Mouse (Mus musculus): ENCODE measurements around the gene AC124502.3. TPM values are rescaled to one million over a fixed set of nuclear protein-coding genes. Genes with fewer than 3 reads are reported as not detected.
A peak's percentile ranks its signal among the peaks of the same experiment; 100 is the strongest.
"Not testable (repeated sequence)": the region's sequence is repeated elsewhere in the genome, so short reads cannot be mapped to it uniquely, and the experiment has no call there.

Gene AC124502.3
- polyA plus RNA-seq, 1 experiment from 2014 or later = 2.1 TPM

DNA sequence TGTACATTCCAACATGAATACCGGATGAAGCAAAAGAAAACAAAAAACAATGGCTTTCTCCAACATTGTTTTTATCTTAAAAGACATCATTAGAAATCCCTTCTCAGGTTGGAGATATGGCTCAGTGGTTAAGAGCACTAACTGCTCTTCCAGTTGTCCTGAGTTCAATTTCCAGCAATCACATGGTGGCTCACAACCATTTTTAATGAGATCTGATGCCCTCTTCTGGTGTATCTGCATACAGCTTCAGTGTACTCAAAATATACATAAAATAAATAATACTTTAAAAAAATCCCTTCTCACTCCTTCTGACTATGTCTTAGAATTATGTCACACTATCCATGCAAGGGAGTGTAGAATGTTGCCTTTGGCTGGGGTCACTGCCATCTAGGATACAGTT lies 40.6 kb downstream of the AC124502.3 start:
- Histone ChIP-seq H3K27ac (no peak overlapping the region), H3K4me3 (replicated peaks) (no peak overlapping the region), H3K4me2 (no peak overlapping the region), H3K36me3 (no peaks in the 10 kb centered on the region), H3K9ac (no peak overlapping the region), H3K9me3 (replicated peaks) (no peaks in the 10 kb centered on the region), H3K4me1 (no peaks in the 10 kb centered on the region), H3K27me3 (peaks cover 69% of the 10 kb centered on the region)
- 96% methylated on average over 1 of the region's 1 CpGs for WGBS
- ATAC-seq (replicated peaks; ENCODE audit: low FRiP score) = no peak

DNA sequence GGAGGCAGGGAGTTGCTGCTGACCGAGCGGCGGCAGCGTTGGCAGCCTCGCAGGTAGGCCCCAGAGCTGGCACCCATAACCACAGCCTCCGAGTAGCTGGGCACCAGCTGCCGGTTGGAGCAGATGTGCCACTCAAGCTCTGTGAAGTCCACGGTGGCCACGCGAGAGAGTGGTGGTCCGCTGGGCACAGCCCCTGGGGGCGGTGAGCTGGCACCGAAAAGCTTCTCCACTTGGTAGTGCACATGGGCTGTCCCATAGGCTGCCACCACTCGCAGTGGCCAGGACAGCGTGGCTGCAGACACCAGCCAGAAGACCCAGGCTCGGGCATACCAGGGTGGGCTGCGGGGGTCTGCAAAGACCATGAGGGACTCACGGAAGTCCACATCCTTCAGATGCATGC lies 43.3 kb downstream of the AC124502.3 start:
- Histone ChIP-seq H3K36me3 (no peaks in the 10 kb centered on the region), H3K27ac (no peak overlapping the region), H3K9ac (no peak overlapping the region), H3K4me1 (peaks cover 13% of the 10 kb centered on the region), H3K9me3 (replicated peaks) (no peaks in the 10 kb centered on the region), H3K4me2 (no peak overlapping the region), H3K4me3 (replicated peaks) (no peak overlapping the region), H3K27me3 (peaks cover 83% of the 10 kb centered on the region)
- WGBS = 61% methylated on average over 18 of the region's 18 CpGs
- ATAC-seq (replicated peaks; ENCODE audit: low FRiP score) = no peak

DNA sequence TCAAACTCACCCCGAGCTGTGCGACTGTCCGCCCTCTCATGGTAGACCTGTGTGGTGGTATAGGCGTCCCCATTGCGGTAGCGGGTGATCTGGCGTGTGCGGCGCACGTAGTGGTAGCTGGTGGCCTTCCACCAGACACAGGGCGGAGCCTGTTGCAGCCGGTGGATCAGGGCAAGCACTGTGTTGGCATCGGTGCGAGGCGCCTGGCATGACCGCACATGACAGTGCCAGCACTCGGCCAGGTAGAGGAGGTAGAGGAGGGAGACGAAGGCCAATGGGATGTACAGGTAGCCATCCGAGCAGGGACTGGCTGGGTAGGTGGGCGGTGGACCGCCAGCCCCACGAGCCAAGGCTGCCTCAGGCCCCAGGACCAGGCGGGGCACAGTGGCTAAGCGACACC lies 43.9 kb downstream of the AC124502.3 start:
- no peak overlapping the region for H3K9ac ChIP-seq
- 66% methylated on average over 24 of the region's 24 CpGs for WGBS
- no peak for ATAC-seq (replicated peaks; ENCODE audit: low FRiP score)

DNA sequence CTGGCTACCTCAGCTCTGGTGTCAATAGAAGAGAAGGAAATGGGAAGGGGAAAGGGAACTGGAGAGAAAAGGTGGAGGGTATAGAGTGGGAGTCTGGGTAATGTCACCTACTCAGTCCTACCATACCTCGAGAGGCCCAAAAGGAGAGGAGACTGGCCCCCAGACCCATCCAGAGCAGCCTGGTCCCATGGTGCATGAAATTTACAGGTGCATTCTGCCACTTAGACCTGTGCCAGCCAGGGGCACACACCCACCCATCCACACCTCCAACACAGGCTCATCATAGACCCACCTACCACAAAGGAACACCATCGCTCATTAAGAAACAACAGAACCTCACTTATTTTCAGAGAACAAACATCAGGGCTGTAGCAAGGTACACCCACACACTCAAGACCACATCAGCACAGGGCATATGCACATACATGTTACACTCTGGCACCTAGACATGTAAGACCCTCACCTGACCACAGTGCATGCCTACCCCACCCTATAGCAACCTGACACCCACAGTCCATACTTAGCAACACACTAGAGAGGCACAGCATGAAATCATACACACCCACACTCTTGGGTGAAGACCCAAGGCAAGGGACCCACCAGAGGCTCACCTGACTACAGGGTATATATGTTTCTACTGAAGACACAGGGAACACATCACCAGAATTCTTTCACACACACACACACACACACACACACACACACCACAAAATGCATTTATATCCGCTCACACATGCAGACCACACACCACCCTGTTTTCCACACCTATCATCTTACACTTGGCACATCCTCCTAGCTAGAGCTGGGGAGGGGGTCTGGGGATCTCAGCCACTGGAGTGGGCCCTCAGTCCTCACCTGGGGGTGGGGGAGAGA lies 45.5 kb downstream of the AC124502.3 start:
- no peak for ATAC-seq (replicated peaks; ENCODE audit: low FRiP score)
- no peak overlapping the region for H3K9ac ChIP-seq
- 76% methylated on average over 3 of the region's 3 CpGs for WGBS
- no peaks in the 10 kb centered on the region for H3K9me3 ChIP-seq (replicated peaks)
- peak overlapping the region; percentile 55 for H3K4me3 ChIP-seq (replicated peaks)
- peak overlapping the region; percentile 91; the same call in 1 of the 2 replicates for H3K4me2 ChIP-seq
- peaks cover 74% of the 10 kb centered on the region for H3K27me3 ChIP-seq
- peaks cover 24% of the 10 kb centered on the region for H3K4me1 ChIP-seq
- H3K36me3 ChIP-seq = no peaks in the 10 kb centered on the region
- H3K27ac ChIP-seq = no peak overlapping the region

More for the DNA sequence above, 43.9 kb downstream of the AC124502.3 start:
- H3K27ac ChIP-seq = no peak overlapping the region
- no peak overlapping the region for H3K4me3 ChIP-seq (replicated peaks)
- no peak overlapping the region for H3K4me2 ChIP-seq
- H3K9me3 ChIP-seq (replicated peaks) = no peaks in the 10 kb centered on the region
- peaks cover 83% of the 10 kb centered on the region for H3K27me3 ChIP-seq
- no peaks in the 10 kb centered on the region for H3K36me3 ChIP-seq
- H3K4me1 ChIP-seq = peaks cover 17% of the 10 kb centered on the region

DNA sequence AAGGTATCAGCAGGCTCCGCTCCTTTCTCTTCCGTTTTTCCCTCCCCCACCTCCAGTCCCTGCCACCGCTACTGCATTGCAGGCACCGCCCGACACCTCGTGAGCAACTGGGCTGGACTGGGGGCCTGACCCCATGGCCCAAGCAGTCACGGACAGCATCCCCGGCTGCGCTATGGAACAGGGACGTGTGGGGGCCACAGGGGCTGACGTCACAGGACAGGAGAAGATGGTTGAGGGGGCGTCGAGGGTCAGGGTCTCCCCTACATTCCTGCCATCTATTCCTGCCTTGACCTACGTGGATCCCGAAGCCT lies 46.1 kb downstream of the AC124502.3 start:
- no peak for ATAC-seq (replicated peaks; ENCODE audit: low FRiP score)
- 4% methylated on average over 15 of the region's 15 CpGs for WGBS
- Histone ChIP-seq H3K27ac (no peak overlapping the region), H3K9ac (peak overlapping the region; percentile 39; the same call in 1 of the 2 replicates), H3K4me1 (peaks cover 27% of the 10 kb centered on the region), H3K9me3 (replicated peaks) (no peaks in the 10 kb centered on the region), H3K4me2 (peak overlapping the region; percentile 91), H3K36me3 (peaks cover 2% of the 10 kb centered on the region; the same call in 1 of the 2 replicates), H3K27me3 (peaks cover 68% of the 10 kb centered on the region), H3K4me3 (replicated peaks) (peak overlapping the region; percentile 55)

DNA sequence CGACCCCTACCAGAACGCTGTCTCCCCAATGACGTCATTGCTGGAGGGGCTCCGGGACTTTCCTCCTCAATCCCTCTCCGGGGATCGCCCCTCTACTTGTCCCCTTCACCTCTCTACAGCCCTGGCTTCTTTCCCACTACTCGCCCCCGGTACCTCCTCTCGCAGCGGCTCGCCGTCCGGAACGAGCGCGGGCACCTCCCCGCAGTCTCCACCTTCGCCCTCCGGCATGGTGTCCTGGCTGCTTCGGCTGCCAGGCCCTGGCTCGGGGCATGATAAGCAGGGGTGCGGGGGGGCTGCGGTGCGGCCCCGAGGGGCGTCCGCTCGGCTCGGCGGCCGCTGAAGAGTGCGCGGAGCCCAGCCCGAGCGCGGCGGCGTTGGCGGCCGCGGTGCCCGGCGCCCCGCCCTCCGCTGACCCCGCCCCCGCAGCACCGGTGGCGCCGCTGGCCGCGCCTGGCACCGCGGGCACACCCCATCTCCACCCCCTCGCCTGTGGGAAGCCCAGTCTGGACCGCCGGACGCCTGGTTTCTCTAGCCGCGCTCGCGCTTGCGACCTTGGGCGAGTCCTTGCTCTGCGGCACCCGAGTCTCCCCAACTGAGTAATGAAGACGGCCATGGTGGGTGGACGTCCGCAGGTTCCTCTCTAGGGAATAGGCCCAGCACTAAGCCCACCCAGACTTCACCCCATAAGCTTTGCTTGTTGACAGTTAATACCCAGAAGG lies 46.6 kb downstream of the AC124502.3 start, which contains the start of gene Tmem151a:
Gene Tmem151a (minus strand): TSS at position 387 of the 719 bp plus-strand sequence.
- Histone ChIP-seq H3K9ac (peak within 1 kb of the TSS; percentile 39; the same call in 1 of the 2 replicates), H3K9me3 (replicated peaks) (no peaks in the 10 kb centered on the region), H3K4me2 (peak within 1 kb of the TSS; percentile 91), H3K36me3 (peaks cover 6% of the 10 kb centered on the region; the same call in 1 of the 2 replicates), H3K27me3 (peaks cover 63% of the 10 kb centered on the region), H3K4me1 (peaks cover 27% of the 10 kb centered on the region), H3K27ac (no peak within 1 kb of the TSS), H3K4me3 (replicated peaks) (peak within 1 kb of the TSS; percentile 55)
- ATAC-seq (replicated peaks; ENCODE audit: low FRiP score) = no peak
- WGBS = under 1% methylated on average over 65 of the region's 69 CpGs

DNA sequence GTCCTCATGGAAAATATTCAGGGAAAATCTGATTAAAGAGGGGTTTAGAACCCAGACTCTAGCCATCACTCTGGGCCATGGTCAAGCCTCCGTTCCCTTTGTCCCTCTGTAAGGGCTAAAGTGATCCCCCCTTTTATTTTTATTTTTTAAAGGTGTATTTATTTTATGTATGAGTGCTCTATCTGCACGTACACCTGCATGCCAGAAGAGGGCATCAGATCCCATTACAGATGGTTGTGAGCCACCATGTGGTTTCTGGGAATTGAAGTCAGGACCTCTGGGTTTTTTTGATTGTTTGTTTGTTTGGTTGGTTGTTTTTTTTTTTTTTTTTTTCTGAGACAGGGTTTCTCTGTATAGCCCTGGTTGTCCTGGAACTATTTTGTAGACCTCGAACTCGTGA lies 47.8 kb downstream of the AC124502.3 start:
- WGBS = 56% methylated on average over 4 of the region's 4 CpGs
- not testable (repeated sequence) for H3K4me3 ChIP-seq (replicated peaks)
- peaks cover 51% of the 10 kb centered on the region for H3K27me3 ChIP-seq

DNA sequence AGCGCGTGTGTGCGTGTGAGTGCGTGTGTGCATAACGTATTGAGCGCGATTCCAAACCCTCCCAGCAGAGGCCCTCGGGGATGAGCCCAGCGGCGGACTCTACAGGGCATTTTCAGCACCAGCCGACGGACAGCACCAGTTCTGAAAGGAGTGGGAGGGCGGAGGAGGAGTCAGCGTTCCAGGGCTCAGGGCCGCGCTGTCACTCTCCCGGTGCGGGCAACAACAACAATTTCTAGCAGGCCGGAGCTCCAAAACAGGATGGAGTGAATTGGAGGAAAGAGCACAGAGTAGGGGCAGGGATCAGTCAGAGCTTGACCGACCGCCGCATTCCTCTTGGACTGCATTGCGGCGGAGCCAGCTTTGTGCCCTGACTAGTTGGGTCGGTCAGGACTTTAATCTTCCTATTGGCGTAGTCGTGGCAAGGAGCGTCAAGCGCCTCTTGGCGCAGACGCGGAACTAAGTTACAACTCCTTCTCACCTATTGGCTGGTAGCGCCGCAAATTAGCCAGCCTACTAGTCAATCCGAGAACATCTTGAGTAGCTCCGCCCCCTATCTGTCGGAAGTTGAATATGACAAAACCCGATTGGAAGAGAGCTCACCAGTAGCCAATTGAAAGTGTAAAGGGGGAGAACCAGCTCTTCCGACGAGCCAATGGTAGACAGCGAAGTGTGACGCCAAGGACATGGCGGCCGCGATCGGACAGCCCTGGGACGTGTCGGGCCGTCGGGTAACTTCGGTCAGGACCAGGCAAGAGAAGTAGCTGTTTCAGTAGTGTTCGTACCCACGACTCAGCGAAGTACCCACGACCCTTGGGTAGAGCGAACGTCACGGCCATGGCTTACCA lies 49.4 kb downstream of the AC124502.3 start, which contains the start of gene Yif1a:
Gene Yif1a (plus strand): TSS at position 655 of the 845 bp plus-strand sequence.
- H3K4me1 ChIP-seq = peaks cover 27% of the 10 kb centered on the region
- peaks cover 35% of the 10 kb centered on the region for H3K27me3 ChIP-seq
- peak within 1 kb of the TSS; percentile 90 for H3K4me3 ChIP-seq (replicated peaks)
- peak within 1 kb of the TSS; percentile 92 for H3K27ac ChIP-seq
- peak within 1 kb of the TSS; percentile 87 for H3K4me2 ChIP-seq
- no peaks in the 10 kb centered on the region for H3K9me3 ChIP-seq (replicated peaks)
- peaks cover 34% of the 10 kb centered on the region for H3K36me3 ChIP-seq
- under 1% methylated on average over 58 of the region's 58 CpGs for WGBS
- peak within 1 kb of the TSS; percentile 83 for H3K9ac ChIP-seq
- peak; percentile 92 for ATAC-seq (replicated peaks; ENCODE audit: low FRiP score)

More for the DNA sequence above, 47.8 kb downstream of the AC124502.3 start:
- H3K36me3 ChIP-seq = peaks cover 19% of the 10 kb centered on the region
- H3K4me1 ChIP-seq = peaks cover 27% of the 10 kb centered on the region
- not testable (repeated sequence) for H3K27ac ChIP-seq; H3K4me2 ChIP-seq; H3K9ac ChIP-seq; ATAC-seq (replicated peaks; ENCODE audit: low FRiP score); H3K9me3 ChIP-seq (replicated peaks)

DNA sequence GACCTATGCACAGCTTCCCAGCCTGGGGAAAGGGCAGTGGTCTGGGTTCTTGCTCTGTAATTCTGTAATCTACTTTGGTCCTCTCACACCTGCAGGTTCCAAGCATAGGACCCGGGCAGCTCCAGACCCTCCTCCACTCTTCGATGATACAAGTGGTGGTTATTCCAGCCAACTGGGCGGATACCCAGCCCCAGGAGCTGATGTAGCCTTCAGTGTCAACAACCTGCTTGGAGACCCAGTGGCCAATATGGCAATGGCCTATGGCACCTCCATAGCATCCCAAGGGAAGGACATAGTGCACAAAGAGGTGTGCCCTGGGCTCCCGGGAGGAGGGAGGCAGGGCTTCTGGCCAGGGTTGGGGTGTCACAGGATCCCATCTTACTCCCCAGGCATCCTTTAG lies 50.6 kb downstream of the AC124502.3 start:
- no peak for ATAC-seq (replicated peaks; ENCODE audit: low FRiP score)
- Histone ChIP-seq H3K27ac (no peak overlapping the region), H3K36me3 (peaks cover 37% of the 10 kb centered on the region), H3K9ac (peak overlapping the region; percentile 83), H3K4me2 (peak overlapping the region; percentile 87), H3K4me1 (peaks cover 33% of the 10 kb centered on the region), H3K9me3 (replicated peaks) (no peaks in the 10 kb centered on the region), H3K4me3 (replicated peaks) (peak overlapping the region; percentile 90), H3K27me3 (peaks cover 23% of the 10 kb centered on the region)
- WGBS = 84% methylated on average over 4 of the region's 4 CpGs

DNA sequence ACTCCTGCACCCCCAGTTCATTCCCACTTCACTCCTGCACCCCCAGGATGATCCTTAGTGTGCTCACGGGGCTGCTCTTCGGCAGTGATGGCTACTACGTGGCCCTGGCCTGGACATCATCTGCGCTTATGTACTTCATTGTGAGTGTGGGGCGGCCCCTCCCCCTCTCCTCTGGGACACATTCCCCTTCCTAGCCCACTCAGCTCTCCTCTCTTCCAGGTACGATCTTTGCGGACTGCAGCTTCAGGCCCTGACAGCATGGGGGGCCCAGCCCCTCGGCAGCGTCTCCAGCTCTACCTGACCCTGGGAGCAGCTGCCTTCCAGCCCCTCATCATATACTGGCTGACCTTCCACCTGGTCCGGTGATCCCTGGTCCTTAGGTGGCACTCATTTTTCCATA lies 53.4 kb downstream of the AC124502.3 start:
- Histone ChIP-seq H3K9ac (no peak overlapping the region), H3K4me1 (peaks cover 48% of the 10 kb centered on the region), H3K27ac (no peak overlapping the region), H3K4me3 (replicated peaks) (no peak overlapping the region), H3K9me3 (replicated peaks) (no peaks in the 10 kb centered on the region), H3K4me2 (no peak overlapping the region), H3K36me3 (peaks cover 37% of the 10 kb centered on the region), H3K27me3 (0 out of 2 replicates have a peak, but pooled peaks cover 2% of the 10 kb centered on the region)
- 87% methylated on average over 10 of the region's 10 CpGs for WGBS
- ATAC-seq (replicated peaks; ENCODE audit: low FRiP score) = no peak

DNA sequence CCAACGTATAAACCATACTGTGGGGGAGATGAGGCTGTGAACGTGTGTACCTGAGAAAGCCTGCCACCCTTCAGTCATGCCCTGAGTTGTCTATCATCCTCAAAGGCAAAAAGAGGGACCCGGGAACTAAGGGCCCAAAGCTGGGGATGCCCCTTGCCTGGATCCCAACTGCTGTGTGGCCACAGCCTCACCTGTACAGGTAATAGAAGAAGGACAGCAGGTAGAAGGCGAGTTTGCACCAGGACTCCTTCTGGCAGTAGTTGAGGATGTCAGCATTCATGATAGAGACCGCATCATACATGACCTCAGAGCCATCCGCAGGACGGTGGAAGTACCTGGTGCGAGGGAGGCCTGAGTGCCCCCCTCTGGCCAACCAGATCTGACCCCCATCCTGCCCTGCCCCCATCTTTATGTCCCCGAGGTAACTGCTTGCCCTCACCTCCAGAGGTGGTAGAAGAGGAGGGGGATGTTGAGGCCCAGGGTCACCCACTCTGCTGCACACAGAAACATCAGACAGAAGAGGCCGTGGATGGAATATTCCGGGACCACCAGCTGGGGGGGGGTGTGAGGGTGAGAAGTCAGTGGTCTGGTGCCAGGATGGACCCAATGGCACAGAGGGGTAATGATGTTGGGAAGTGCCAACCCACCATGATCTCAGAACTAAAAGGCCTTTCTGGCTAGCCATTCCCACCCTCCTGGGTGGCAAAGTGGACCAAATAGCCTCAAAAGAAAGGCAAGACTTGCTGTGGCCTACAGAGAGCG lies 55.0 kb downstream of the AC124502.3 start:
- H3K4me1 ChIP-seq = peaks cover 57% of the 10 kb centered on the region
- no peak overlapping the region for H3K27ac ChIP-seq
- no peak overlapping the region for H3K4me3 ChIP-seq (replicated peaks)
- H3K9ac ChIP-seq = no peak overlapping the region
- 73% methylated on average over 12 of the region's 12 CpGs for WGBS
- H3K9me3 ChIP-seq (replicated peaks) = no peaks in the 10 kb centered on the region
- 0 out of 2 replicates have a peak overlapping the region, but pooled peaks have one; percentile 4 for H3K4me2 ChIP-seq
- H3K27me3 ChIP-seq = 0 out of 2 replicates have a peak, but pooled peaks cover 2% of the 10 kb centered on the region
- ATAC-seq (replicated peaks; ENCODE audit: low FRiP score) = no peak
- peaks cover 37% of the 10 kb centered on the region for H3K36me3 ChIP-seq

Measured in kidney, embryonic 15.5 days (tissue).